In the genomic region with DNA sequence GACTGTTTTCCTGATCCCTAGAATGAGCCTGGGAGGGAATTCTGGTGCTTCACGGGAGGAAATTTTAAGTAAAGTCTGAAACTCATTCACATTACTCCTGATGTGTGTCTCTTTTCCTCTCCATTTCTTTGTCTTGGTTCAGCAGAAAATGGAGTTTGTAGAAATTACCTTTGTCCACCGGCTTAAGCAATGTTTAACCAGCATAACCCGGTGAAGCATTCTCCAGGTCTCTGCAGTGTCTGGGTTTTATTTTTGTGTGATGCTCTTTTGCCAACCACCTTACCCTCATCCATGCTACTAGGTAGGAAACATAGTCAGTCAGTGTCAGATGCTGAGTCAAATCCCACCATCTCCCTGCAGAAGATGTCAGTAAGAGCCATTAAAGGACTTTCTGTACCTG, we compare ENCODE assay signal across 18 mouse cellular contexts.
"Had no signal": no experiment of that assay in that cellular context is flagged by ENCODE, and none has a peak within 500 bp of the region (broad histone marks: within the 10 kb centered on the region; RNA-seq: fewer than 3 reads in every experiment).

No protein-coding gene starts in this region.

- H3K9me3 ChIP-seq: midbrain, embryonic 10.5 days; midbrain, embryonic 12.5 days; neural tube, embryonic 13.5 days; neural tube, embryonic 15.5 days had no signal

- H3K36me3 ChIP-seq: midbrain, embryonic 10.5 days; midbrain, embryonic 12.5 days; neural tube, embryonic 13.5 days; neural tube, embryonic 15.5 days had no signal

- H3K4me2 ChIP-seq: lung, embryonic 14.5 days; midbrain, embryonic 12.5 days; neural tube, embryonic 13.5 days; neural tube, embryonic 15.5 days had no signal

- H3K9ac ChIP-seq: lung, embryonic 14.5 days; midbrain, embryonic 12.5 days; neural tube, embryonic 13.5 days; neural tube, embryonic 15.5 days had no signal

- H3K27me3 ChIP-seq: midbrain, embryonic 12.5 days; neural tube, embryonic 13.5 days; neural tube, embryonic 15.5 days had no signal

- ATAC-seq: midbrain, embryonic 16.5 days had no signal

- DNase-seq: lung, embryonic 14.5 days; lung, postnatal 10 days; lung, postnatal 4 days; midbrain, embryonic 14.5 days; retina, postnatal 1 day; right cerebral cortex, adult 18-20 months; right cerebral cortex, postnatal 25 days; right cerebral cortex, postnatal 4 days; spleen, adult 18-20 months; thymus, adult 18-20 months; thymus, postnatal 14 days; thymus, postnatal 36 days had no signal

- H3K4me3 ChIP-seq: midbrain, embryonic 10.5 days; midbrain, embryonic 12.5 days; myocyte; neural tube, embryonic 13.5 days; neural tube, embryonic 15.5 days had no signal

- H3K27ac ChIP-seq: midbrain, embryonic 10.5 days; midbrain, embryonic 12.5 days; neural tube, embryonic 13.5 days; neural tube, embryonic 15.5 days had no signal

- H3K4me1 ChIP-seq: midbrain, embryonic 10.5 days; midbrain, embryonic 12.5 days; neural tube, embryonic 13.5 days; neural tube, embryonic 15.5 days had no signal
